11 mouse cellular contexts compared by ENCODE assay signal in the genomic region with DNA sequence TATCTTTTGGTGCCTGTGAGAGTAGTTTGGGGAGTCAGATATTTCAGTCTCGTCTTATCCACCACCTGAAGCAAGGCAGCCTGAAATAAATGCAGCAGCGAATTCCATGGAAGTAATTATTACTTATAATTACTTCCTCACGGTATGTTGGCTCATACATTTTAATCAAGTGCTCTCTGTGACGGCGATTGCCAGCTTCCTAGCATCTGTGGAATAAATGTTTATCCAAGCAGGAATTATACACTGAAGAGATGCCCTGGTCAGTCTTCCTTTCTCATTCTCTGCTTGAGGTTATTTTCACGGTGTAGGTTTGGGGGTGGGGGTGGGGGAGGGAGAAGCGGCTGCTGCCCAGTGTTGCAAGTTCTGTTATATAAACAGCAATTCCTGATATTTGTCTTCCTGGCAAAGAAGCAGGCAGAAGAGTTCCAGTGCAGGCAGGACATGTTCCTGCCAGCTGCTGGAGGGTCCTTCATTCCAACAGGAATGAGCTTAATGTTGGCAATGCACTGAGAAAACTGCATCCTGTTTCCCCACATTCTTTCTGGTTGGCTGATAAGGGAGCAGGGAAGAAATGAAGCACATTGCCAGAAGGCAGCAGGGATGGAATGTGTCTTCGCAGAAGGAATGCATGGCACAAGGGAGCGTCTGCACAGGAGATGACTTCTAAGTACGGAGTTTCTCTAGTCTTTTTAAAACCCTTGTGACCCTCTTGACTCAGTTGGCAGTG. TPM values are rescaled to one million over a fixed set of nuclear protein-coding genes. Genes with fewer than 3 reads are reported as not detected.
DNase-seq lines count a peak whose midpoint lies in the region; ATAC-seq and TF ChIP-seq lines count a peak whose summit lies in the region.
"Had no signal": no experiment of that assay in that cellular context is flagged by ENCODE, and none has a peak within 500 bp of the region (broad histone marks: within the 10 kb centered on the region; RNA-seq: fewer than 3 reads in every experiment).

No protein-coding gene starts in this region.

- no peak for DNase-seq in midbrain, embryonic 10.5 days (ENCODE audit: low spot score)
- DNase-seq in midbrain, embryonic 11.5 days (ENCODE audit: low spot score, missing footprints) = no peak
- DNase-seq in lung, postnatal 0 days (ENCODE audit: low spot score) = peak; percentile 86
- DNase-seq in testis, postnatal 14 days (ENCODE audit: low spot score) = no peak
- no peak for DNase-seq in gastrocnemius, postnatal 25 days
- no peak for DNase-seq in adrenal gland, postnatal 14 days
- no peak for DNase-seq in layer of hippocampus, adult 9-10 months (ENCODE audit: low spot score)

- no peak overlapping the region for H3K4me2 ChIP-seq in midbrain, embryonic 11.5 days
- H3K4me2 ChIP-seq in forebrain, embryonic 16.5 days (ENCODE audit: low read length) = no peak overlapping the region
- no peak overlapping the region; the same call in 1 of the 2 replicates for H3K4me2 ChIP-seq in lung, postnatal 0 days (replicated peaks; ENCODE audit: low read depth, low read length)
- H3K4me2 ChIP-seq: limb, embryonic 13.5 days; stomach, embryonic 15.5 days had no signal

- 63% methylated on average over 10 of the region's 10 CpGs for WGBS in midbrain, embryonic 10.5 days
- WGBS in midbrain, embryonic 11.5 days = 46% methylated on average over 10 of the region's 10 CpGs
- WGBS in forebrain, embryonic 16.5 days = 23% methylated on average over 10 of the region's 10 CpGs
- 5% methylated on average over 10 of the region's 10 CpGs for WGBS in lung, postnatal 0 days

- no peaks in the 10 kb centered on the region for H3K27me3 ChIP-seq in midbrain, embryonic 10.5 days (ENCODE audit: low read depth, poor library complexity, severe bottlenecking)
- no peaks in the 10 kb centered on the region for H3K27me3 ChIP-seq in midbrain, embryonic 11.5 days (ENCODE audit: control insufficient read depth, insufficient read depth, low read length)
- H3K27me3 ChIP-seq in forebrain, embryonic 16.5 days (replicated peaks; ENCODE audit: control insufficient read depth, insufficient read depth, low read length) = no peaks in the 10 kb centered on the region
- no peaks in the 10 kb centered on the region for H3K27me3 ChIP-seq in lung, postnatal 0 days (replicated peaks; ENCODE audit: insufficient read depth, low read length)
- H3K27me3 ChIP-seq: limb, embryonic 13.5 days; stomach, embryonic 15.5 days had no signal

- no peaks in the 10 kb centered on the region for H3K9me3 ChIP-seq in midbrain, embryonic 10.5 days (replicated peaks)
- H3K9me3 ChIP-seq in midbrain, embryonic 11.5 days (ENCODE audit: control insufficient read depth, low read length) = no peaks in the 10 kb centered on the region
- no peaks in the 10 kb centered on the region for H3K9me3 ChIP-seq in forebrain, embryonic 16.5 days (ENCODE audit: control insufficient read depth, low read length)
- no peaks in the 10 kb centered on the region for H3K9me3 ChIP-seq in lung, postnatal 0 days (ENCODE audit: low read length)
- H3K9me3 ChIP-seq: limb, embryonic 13.5 days; stomach, embryonic 15.5 days had no signal

- TF ChIP-seq EP300 in lung, postnatal 0 days (IDR thresholded peaks at IDR 0.05) = peak; percentile 90

- H3K4me3 ChIP-seq in midbrain, embryonic 10.5 days = no peak overlapping the region
- no peak overlapping the region for H3K4me3 ChIP-seq in midbrain, embryonic 11.5 days (ENCODE audit: low read depth, low read length)
- H3K4me3 ChIP-seq in forebrain, embryonic 16.5 days (replicated peaks; ENCODE audit: low read length) = no peak overlapping the region
- H3K4me3 ChIP-seq in lung, postnatal 0 days (ENCODE audit: low read depth, low read length) = no peak overlapping the region
- H3K4me3 ChIP-seq: erythroblast, embryonic 14.5 days; limb, embryonic 13.5 days; stomach, embryonic 15.5 days had no signal

- H3K36me3 ChIP-seq in midbrain, embryonic 10.5 days = no peaks in the 10 kb centered on the region
- H3K36me3 ChIP-seq in midbrain, embryonic 11.5 days (ENCODE audit: control insufficient read depth, insufficient read depth, low read length) = no peaks in the 10 kb centered on the region
- H3K36me3 ChIP-seq in forebrain, embryonic 16.5 days (ENCODE audit: control insufficient read depth, insufficient read depth) = no peaks in the 10 kb centered on the region
- H3K36me3 ChIP-seq in lung, postnatal 0 days (ENCODE audit: insufficient read depth, low read length) = no peaks in the 10 kb centered on the region
- H3K36me3 ChIP-seq: limb, embryonic 13.5 days; stomach, embryonic 15.5 days had no signal

- TF ChIP-seq CTCF in lung, postnatal 0 days (IDR thresholded peaks at IDR 0.05) = no peak

- peak overlapping the region; percentile 47; the same call in 1 of the 2 replicates for H3K27ac ChIP-seq in midbrain, embryonic 10.5 days (replicated peaks)
- no peak overlapping the region; the same call in 1 of the 2 replicates for H3K27ac ChIP-seq in midbrain, embryonic 11.5 days (ENCODE audit: low read depth, low read length)
- H3K27ac ChIP-seq in forebrain, embryonic 16.5 days (ENCODE audit: low read length) = no peak overlapping the region
- H3K27ac ChIP-seq in lung, postnatal 0 days (ENCODE audit: low read length) = no peak overlapping the region
- H3K27ac ChIP-seq: limb, embryonic 13.5 days; stomach, embryonic 15.5 days had no signal

- no peak overlapping the region for H3K9ac ChIP-seq in midbrain, embryonic 11.5 days (ENCODE audit: low read length)
- H3K9ac ChIP-seq in forebrain, embryonic 16.5 days (replicated peaks; ENCODE audit: low read depth, low read length) = no peak overlapping the region
- H3K9ac ChIP-seq in lung, postnatal 0 days (replicated peaks; ENCODE audit: low read depth) = no peak overlapping the region
- H3K9ac ChIP-seq: limb, embryonic 13.5 days; stomach, embryonic 15.5 days had no signal

- no peak for ATAC-seq in midbrain, embryonic 11.5 days (ENCODE audit: low FRiP score)
- peak; percentile 41; the same call in 1 of the 2 replicates for ATAC-seq in forebrain, embryonic 16.5 days
- peak; percentile 92 for ATAC-seq in lung, postnatal 0 days

- peaks cover 30% of the 10 kb centered on the region for H3K4me1 ChIP-seq in midbrain, embryonic 10.5 days
- peaks cover 21% of the 10 kb centered on the region for H3K4me1 ChIP-seq in midbrain, embryonic 11.5 days (ENCODE audit: control insufficient read depth, insufficient read depth, low read length)
- H3K4me1 ChIP-seq in forebrain, embryonic 16.5 days (replicated peaks; ENCODE audit: control insufficient read depth, insufficient read depth, low read length) = peaks cover 16% of the 10 kb centered on the region
- no peaks in the 10 kb centered on the region for H3K4me1 ChIP-seq in lung, postnatal 0 days (ENCODE audit: insufficient read depth, low read depth, low read length)

RNA-seq across cellular contexts. Expression of a gene that starts 43.4 kb away (rescaled TPM):
- 9.0 and 20.8 TPM in 2 replicates for polyA plus RNA-seq in midbrain, embryonic 10.5 days (2016; fragmentation: Nextera tagmentation; extraction: Ambion mirVana)
- 35.3 and 37.4 TPM in 2 replicates for polyA plus RNA-seq in midbrain, embryonic 11.5 days (2014; fragmentation: Nextera tagmentation; extraction: Ambion mirVana)
- polyA plus RNA-seq in forebrain, embryonic 16.5 days (2015; fragmentation: Nextera tagmentation; extraction: Ambion mirVana) = 127 and 165 TPM in 2 replicates
- 2.8 and 3.2 TPM in 2 replicates for polyA plus RNA-seq in lung, postnatal 0 days (2015; fragmentation: Nextera tagmentation; extraction: Ambion mirVana)
- total RNA-seq in gastrocnemius, postnatal 25 days (2021) = not detected
- total RNA-seq in adrenal gland, postnatal 14 days (2021) = 29.3 and 30.6 TPM in 2 replicates
- polyA plus RNA-seq: erythroblast, embryonic 14.5 days had no signal
